In the genomic region with DNA sequence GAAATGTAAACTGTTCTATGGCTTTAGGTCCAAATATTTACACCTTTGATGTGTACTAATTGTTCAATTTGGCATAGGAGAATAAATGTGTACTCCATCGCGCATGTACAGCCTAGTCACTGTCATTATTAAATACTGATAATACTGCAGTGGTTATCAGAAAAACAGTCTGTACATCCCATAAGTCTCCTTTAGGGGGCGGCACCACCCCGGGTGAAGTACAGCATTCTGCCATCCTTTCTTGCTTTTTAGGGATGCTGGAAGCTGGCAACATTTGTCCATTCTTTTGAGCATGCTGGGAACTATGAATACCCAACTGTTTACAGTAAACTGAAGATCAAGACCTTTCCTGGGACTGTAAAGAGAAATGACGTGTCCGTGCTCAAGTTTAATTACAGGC, we compare ENCODE assay signal across 9 mouse cellular contexts.
DNase-seq lines count a peak whose midpoint lies in the region; ATAC-seq and TF ChIP-seq lines count a peak whose summit lies in the region.
"Had no signal": no experiment of that assay in that cellular context is flagged by ENCODE, and none has a peak within 500 bp of the region (broad histone marks: within the 10 kb centered on the region; RNA-seq: fewer than 3 reads in every experiment).

No protein-coding gene starts in this region.

- H3K9me3 ChIP-seq in liver, embryonic 11.5 days (ENCODE audit: control insufficient read depth, low read length), result no peaks in the 10 kb centered on the region
- H3K9me3 ChIP-seq: limb, embryonic 13.5 days had no signal

- no peak for DNase-seq in liver, adult 2 months (ENCODE audit: extremely low read depth, low read depth, low spot score)
- DNase-seq in liver, embryonic 11.5 days (ENCODE audit: low spot score), result no peak
- DNase-seq in brain, adult 2 months (ENCODE audit: low read depth, low spot score), result peak; percentile 62
- DNase-seq in layer of hippocampus, adult 11-12 months (ENCODE audit: low spot score), result peak; percentile 65
- peak; percentile 65 to 70 for DNase-seq in right cerebral cortex, adult 2 months (ENCODE audit: low spot score in 2 of 2)
- no peak for DNase-seq in lung, postnatal 14 days
- no peak for DNase-seq in adipocyte (ENCODE audit: low spot score)
- DNase-seq in heart, adult 8-10 months (ENCODE audit: low spot score), result no peak

- no peak for TF ChIP-seq POLR2A in liver, adult 2 months (IDR thresholded peaks at IDR 0.05; ENCODE audit: extremely low read depth, insufficient read depth, low read length)

- TF ChIP-seq CTCF in liver, adult 2 months (IDR thresholded peaks at IDR 0.05; ENCODE audit: low read depth, low read length), result 0 out of 2 replicates have a peak, but pooled peaks have one; percentile 9

- H3K9ac ChIP-seq in liver, adult 2 months (ENCODE audit: low read depth, low read length), result no peak overlapping the region
- no peak overlapping the region for H3K9ac ChIP-seq in liver, embryonic 11.5 days (ENCODE audit: low read depth, low read length)
- H3K9ac ChIP-seq: limb, embryonic 13.5 days had no signal

- H3K36me3 ChIP-seq in liver, adult 2 months (ENCODE audit: control insufficient read depth, insufficient read depth, low read length), result no peaks in the 10 kb centered on the region
- no peaks in the 10 kb centered on the region for H3K36me3 ChIP-seq in liver, embryonic 11.5 days (ENCODE audit: control insufficient read depth, insufficient read depth, low read length)
- H3K36me3 ChIP-seq: limb, embryonic 13.5 days had no signal

- no peaks in the 10 kb centered on the region for H3K4me1 ChIP-seq in liver, adult 2 months (ENCODE audit: control insufficient read depth, insufficient read depth, low read length)
- no peaks in the 10 kb centered on the region for H3K4me1 ChIP-seq in liver, embryonic 11.5 days (replicated peaks; ENCODE audit: control insufficient read depth, insufficient read depth, low read length)
- H3K4me1 ChIP-seq: limb, embryonic 13.5 days had no signal

- H3K79me2 ChIP-seq in liver, adult 2 months (ENCODE audit: control insufficient read depth, insufficient read depth, low read length), result no peaks in the 10 kb centered on the region

- H3K4me3 ChIP-seq in liver, adult 2 months (ENCODE audit: insufficient read depth, low read depth, low read length), result no peak overlapping the region
- no peak overlapping the region for H3K4me3 ChIP-seq in liver, embryonic 11.5 days (ENCODE audit: low read depth, low read length)
- H3K4me3 ChIP-seq: limb, embryonic 13.5 days had no signal

- H3K27ac ChIP-seq in liver, adult 2 months (replicated peaks; ENCODE audit: insufficient read depth, low read depth, low read length), result no peak overlapping the region
- H3K27ac ChIP-seq in liver, embryonic 11.5 days (ENCODE audit: low read depth, low read length), result no peak overlapping the region
- H3K27ac ChIP-seq: limb, embryonic 13.5 days had no signal

- no peaks in the 10 kb centered on the region for H3K27me3 ChIP-seq in liver, adult 2 months (ENCODE audit: control insufficient read depth, insufficient read depth, low read length)
- H3K27me3 ChIP-seq in liver, embryonic 11.5 days (replicated peaks; ENCODE audit: control insufficient read depth, insufficient read depth, low read length), result no peaks in the 10 kb centered on the region
- H3K27me3 ChIP-seq: limb, embryonic 13.5 days had no signal

- H3K4me2 ChIP-seq in liver, embryonic 11.5 days, result no peak overlapping the region
- H3K4me2 ChIP-seq: limb, embryonic 13.5 days had no signal

- WGBS in liver, adult 2 months, result 68% methylated on average over 6 of the region's 6 CpGs
- 69% methylated on average over 6 of the region's 6 CpGs for WGBS in liver, embryonic 11.5 days

- ATAC-seq in liver, embryonic 11.5 days (replicated peaks; ENCODE audit: low FRiP score), result no peak

Comparison
In these comparisons a context has a peak if more than half of its experiments do, and no peak if none do; other contexts are left out.
1. DNase-seq: peak in brain, adult 2 months (single experiment), layer of hippocampus, adult 11-12 months (single experiment) and right cerebral cortex, adult 2 months (2 of 2); none in liver, adult 2 months (single experiment), liver, embryonic 11.5 days (single experiment), lung, postnatal 14 days (single experiment), adipocyte (single experiment) and heart, adult 8-10 months (single experiment).